Mouse (Mus musculus) liver, embryonic 11.5 days (tissue): Measurements from ENCODE around the gene Pofut1. TPM values are rescaled to one million over a fixed set of nuclear protein-coding genes. Genes with fewer than 3 reads are reported as not detected.
"Not testable (repeated sequence)": the region's sequence is repeated elsewhere in the genome, so short reads cannot be mapped to it uniquely, and the experiment has no call there.

ENCODE experiments used
- ATAC-seq: fragments of 200-750 bp; cut with Nextera tagmentation; replicated peaks from 2 replicates; pipeline ENCODE4 v1.8.0; 2017; ENCODE audit warnings: moderate number of reproducible peaks, mild to moderate bottlenecking, moderate TSS enrichment, moderate library complexity; ENCODE audit not compliant: low FRiP score
- DNase-seq: peaks from one replicate; pipeline ENCODE4 v3.0.0-alpha.2; 2017; ENCODE audit warnings: low spot score
- H3K27ac ChIP-seq: fragments of 300-500 bp; sonication (generic); 2 replicates; pipeline ENCODE4 v1.5.1; 2014; ENCODE audit warnings: mild to moderate bottlenecking, low read depth, low read length, control low read depth
- H3K27me3 ChIP-seq: fragments of 300-500 bp; sonication (generic); replicated peaks from 2 replicates; pipeline ENCODE4 v1.6.1; 2014; ENCODE audit warnings: low read length, mixed read lengths; ENCODE audit not compliant: control insufficient read depth, insufficient read depth
- H3K36me3 ChIP-seq: fragments of 300-500 bp; sonication (generic); 2 replicates; pipeline ENCODE4 v1.6.1; 2014; ENCODE audit warnings: mild to moderate bottlenecking, low read length, moderate library complexity, mixed read lengths; ENCODE audit not compliant: control insufficient read depth, insufficient read depth
- H3K4me1 ChIP-seq: fragments of 300-500 bp; sonication (generic); replicated peaks from 2 replicates; pipeline ENCODE4 v1.6.1; 2014; ENCODE audit warnings: low read length, mixed read lengths; ENCODE audit not compliant: control insufficient read depth, insufficient read depth
- H3K4me2 ChIP-seq: fragments of 300-500 bp; sonication (generic); 2 replicates; pipeline ENCODE4 v1.6.1; 2014; ENCODE audit warnings: mild to moderate bottlenecking, control low read depth, moderate library complexity
- H3K4me3 ChIP-seq: fragments of 300-500 bp; sonication (generic); 2 replicates; pipeline ENCODE4 v1.5.1; 2014; ENCODE audit warnings: low read depth, low read length, control low read depth
- H3K9ac ChIP-seq: fragments of 300-500 bp; sonication (generic); 2 replicates; pipeline ENCODE4 v1.6.1; 2014; ENCODE audit warnings: low read depth, low read length, control low read depth
- H3K9me3 ChIP-seq: fragments of 300-500 bp; sonication (generic); 2 replicates; pipeline ENCODE4 v1.6.1; 2016; ENCODE audit warnings: low read length, inconsistent platforms, mixed read lengths; ENCODE audit not compliant: control insufficient read depth
- WGBS: fragments of 180-500 bp; shearing (Covaris S2); extraction: QIAGEN DNeasy Blood & Tissue Kit; methylation state at CpG from one replicate; pipeline ENCODE4 v1.1.7; 2014; 5-methylcytosine and 5-hydroxymethylcytosine counted together
- polyA plus RNA-seq: library from polyadenylated mRNA; unstranded; fragments of >200 nt; fragmentation: Nextera tagmentation; extraction: Ambion mirVana; gene quantifications from 2 replicates; pipeline ENCODE4 v1.2.1, GENCODE M21; 2014

Gene Pofut1
- polyA plus RNA-seq, 1 experiment from 2014 or later = 8.0 TPM

DNA sequence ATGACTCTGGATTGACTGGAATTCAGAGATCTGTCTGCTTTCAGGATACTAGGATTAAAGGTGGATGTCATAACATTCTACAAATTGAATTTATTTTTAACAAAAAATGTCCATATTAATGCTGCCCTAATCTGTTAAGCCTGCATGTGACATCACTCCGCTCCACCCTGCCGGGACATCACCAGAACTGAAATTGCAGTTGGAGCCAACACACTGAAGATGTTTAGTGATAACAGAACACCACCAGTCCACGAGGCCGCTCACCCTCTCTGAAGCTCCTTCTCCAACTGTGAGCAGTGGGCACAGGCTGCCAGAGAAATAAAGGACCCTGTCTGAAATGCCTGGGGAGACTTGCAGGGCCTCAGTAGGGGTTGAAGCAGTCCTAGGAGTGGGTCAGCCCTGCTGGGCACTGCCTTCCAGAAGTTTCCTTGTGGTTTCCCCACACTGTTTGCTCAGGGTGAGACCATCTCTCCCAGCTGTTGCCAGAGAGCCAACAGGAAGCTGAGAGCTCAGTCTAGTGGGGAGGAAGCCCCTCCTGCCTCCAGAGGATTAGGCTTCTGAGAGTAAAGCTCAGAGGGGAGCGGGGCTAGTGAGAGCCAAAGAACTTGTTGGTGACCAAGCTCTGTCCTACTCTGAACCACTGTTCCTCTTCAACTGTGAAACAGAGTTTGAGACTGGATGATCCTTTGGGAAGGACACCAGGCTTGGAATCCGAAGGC lies 33.0 kb downstream of the Pofut1 start:
- not testable (repeated sequence) for DNase-seq, H3K9me3 ChIP-seq, H3K4me3 ChIP-seq, H3K27me3 ChIP-seq, H3K4me2 ChIP-seq, H3K27ac ChIP-seq, H3K36me3 ChIP-seq, H3K9ac ChIP-seq
- 56% methylated on average over 6 of the region's 6 CpGs for WGBS
- H3K4me1 ChIP-seq = peaks cover 18% of the 10 kb centered on the region
- peak; percentile 53 for ATAC-seq

DNA sequence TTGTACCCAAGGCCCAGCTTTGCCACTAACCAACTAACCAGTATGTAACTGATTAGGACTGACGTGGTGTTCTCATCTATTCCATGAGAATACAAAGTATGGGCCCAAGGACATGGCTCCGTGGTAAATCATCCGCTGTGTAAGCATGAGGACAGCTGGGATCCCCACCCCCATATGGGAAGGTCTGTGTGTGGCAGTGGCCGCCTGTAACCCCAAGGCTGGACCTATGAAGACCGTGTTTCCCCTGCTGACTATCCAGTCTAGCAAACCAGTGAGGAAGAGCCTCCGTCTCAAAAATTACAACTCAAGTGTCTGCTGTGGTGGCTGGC lies 33.5 kb downstream of the Pofut1 start:
- 69% methylated on average over 6 of the region's 6 CpGs for WGBS
- DNase-seq (no peak), ATAC-seq (no peak)
- Histone ChIP-seq H3K4me2 (no peak overlapping the region), H3K27ac (no peak overlapping the region; the same call in 1 of the 2 replicates), H3K9ac (no peak overlapping the region), H3K4me1 (peaks cover 14% of the 10 kb centered on the region), H3K27me3 (no peaks in the 10 kb centered on the region), H3K36me3 (no peaks in the 10 kb centered on the region), H3K4me3 (no peak overlapping the region), H3K9me3 (no peaks in the 10 kb centered on the region)

DNA sequence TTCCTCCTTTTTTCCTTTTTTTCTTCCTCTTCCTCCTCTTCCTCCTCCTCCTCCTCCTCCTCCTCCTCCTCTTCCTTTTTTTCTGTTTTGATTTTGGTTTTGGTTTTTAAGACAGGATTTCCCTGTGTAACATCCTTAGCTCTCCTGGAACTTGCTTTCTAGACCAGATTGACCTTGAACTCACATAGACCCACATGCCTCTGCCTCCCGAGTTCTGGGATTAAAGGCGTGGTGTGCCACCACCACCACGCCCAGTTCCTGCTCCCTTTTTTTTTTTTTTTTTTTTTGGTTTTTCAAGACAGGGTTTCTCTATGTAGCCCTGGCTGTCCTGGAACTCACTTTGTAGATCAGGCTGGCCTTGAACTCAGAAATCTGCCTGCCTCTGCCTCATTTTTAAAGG lies 34.2 kb downstream of the Pofut1 start:
- not testable (repeated sequence) for DNase-seq, H3K27me3 ChIP-seq, ATAC-seq, H3K36me3 ChIP-seq, H3K27ac ChIP-seq, H3K9ac ChIP-seq, H3K4me3 ChIP-seq, H3K4me2 ChIP-seq, H3K9me3 ChIP-seq
- WGBS = 48% methylated on average over 3 of the region's 3 CpGs
- peaks cover 12% of the 10 kb centered on the region for H3K4me1 ChIP-seq

DNA sequence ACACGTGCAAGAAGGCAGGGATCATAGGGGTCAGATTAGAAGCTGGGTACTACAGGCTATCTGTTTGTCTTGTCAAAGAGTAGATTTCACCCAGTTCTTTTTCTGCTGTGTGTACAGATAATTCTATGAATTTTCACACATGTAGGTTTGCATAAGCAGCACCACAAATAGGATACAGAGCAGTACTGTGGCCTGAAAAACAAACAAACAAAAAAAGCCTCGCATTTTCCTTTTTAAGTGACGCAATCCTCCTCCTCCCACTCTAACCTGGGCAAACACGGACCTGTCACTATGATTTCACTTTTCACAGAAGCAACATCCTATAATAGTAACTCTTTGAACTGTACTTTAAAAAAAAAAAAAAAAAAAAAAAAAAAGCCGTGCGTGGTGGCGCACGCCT lies 35.1 kb downstream of the Pofut1 start:
- Histone ChIP-seq H3K4me3 (no peak overlapping the region), H3K27ac (no peak overlapping the region), H3K27me3 (no peaks in the 10 kb centered on the region), H3K4me1 (peaks cover 12% of the 10 kb centered on the region), H3K36me3 (no peaks in the 10 kb centered on the region), H3K4me2 (no peak overlapping the region), H3K9ac (no peak overlapping the region), H3K9me3 (no peaks in the 10 kb centered on the region)
- ATAC-seq = no peak
- DNase-seq = no peak
- 84% methylated on average over 8 of the region's 8 CpGs for WGBS

DNA sequence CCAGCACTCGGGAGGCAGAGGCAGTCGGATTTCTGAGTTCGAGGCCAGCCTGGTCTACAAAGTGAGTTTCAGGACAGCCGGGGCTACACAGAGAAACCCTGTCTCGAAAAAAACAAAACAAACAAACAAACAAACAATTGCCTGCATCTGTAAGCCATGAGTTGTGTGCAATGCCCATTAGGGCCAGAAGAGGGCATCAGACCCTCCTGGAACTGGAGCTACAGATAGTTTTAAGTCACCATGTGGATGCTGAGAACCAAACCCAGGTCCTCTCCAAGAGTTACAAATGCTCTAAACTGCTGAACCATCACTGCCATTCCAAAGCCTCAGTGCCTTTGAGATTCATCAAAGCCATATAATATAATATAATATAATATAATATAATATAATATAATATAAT lies 35.5 kb downstream of the Pofut1 start:
- H3K36me3 ChIP-seq, H3K27me3 ChIP-seq, DNase-seq, H3K9me3 ChIP-seq, H3K9ac ChIP-seq, H3K27ac ChIP-seq, ATAC-seq, H3K4me3 ChIP-seq, H3K4me2 ChIP-seq: not testable (repeated sequence)
- H3K4me1 ChIP-seq = peaks cover 12% of the 10 kb centered on the region
- WGBS = 87% methylated on average over 5 of the region's 5 CpGs

DNA sequence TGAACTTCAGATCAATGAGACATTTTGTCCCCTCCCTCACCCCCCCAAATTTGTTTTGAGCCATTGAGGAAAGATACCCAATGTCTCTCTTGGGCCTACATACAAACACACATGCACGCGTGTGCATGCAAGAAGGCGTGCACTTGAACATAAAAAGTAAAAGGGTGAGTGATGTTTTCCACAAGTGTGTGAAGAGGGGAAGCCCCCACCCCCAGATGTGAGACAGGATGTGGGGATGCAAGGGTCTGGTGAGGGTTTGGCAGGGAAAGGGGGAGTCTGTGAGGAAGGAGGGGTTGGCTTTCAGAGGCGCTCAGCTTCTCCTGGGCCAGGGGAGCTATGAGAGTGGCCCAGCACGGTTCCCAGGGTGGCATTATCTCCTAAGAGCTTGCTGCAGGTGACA lies 37.0 kb downstream of the Pofut1 start:
- H3K9me3 ChIP-seq = no peaks in the 10 kb centered on the region
- no peak overlapping the region for H3K4me2 ChIP-seq
- H3K4me3 ChIP-seq = no peak overlapping the region
- H3K4me1 ChIP-seq = peaks cover 10% of the 10 kb centered on the region
- ATAC-seq (no peak), DNase-seq (no peak)
- H3K27ac ChIP-seq = no peak overlapping the region
- WGBS = 82% methylated on average over 5 of the region's 5 CpGs
- H3K27me3 ChIP-seq = no peaks in the 10 kb centered on the region
- no peak overlapping the region for H3K9ac ChIP-seq
- H3K36me3 ChIP-seq = no peaks in the 10 kb centered on the region

DNA sequence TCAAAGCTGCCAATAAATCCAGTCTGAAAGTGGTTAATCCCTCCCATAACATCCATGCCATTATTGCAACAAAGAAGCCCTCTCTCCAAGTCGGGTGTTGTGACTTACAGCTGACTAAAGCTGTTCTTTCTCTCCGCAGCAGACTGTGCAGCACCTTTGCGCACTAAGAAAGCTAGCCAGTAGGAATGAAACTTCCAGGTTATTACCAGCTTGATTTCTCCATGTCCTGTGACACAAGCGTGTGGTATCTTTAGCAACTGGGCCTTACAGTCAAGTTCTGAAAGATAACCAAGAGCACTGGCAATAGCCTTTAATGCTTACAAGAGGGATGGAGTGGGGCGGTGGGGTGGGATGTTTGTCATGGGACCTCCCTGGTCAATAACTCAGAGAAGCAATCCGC lies 42.6 kb downstream of the Pofut1 start:
- Histone ChIP-seq H3K4me3 (no peak overlapping the region), H3K4me2 (no peak overlapping the region), H3K9ac (no peak overlapping the region), H3K4me1 (no peaks in the 10 kb centered on the region), H3K36me3 (no peaks in the 10 kb centered on the region), H3K27ac (no peak overlapping the region), H3K27me3 (no peaks in the 10 kb centered on the region), H3K9me3 (no peaks in the 10 kb centered on the region)
- no peak for DNase-seq
- no peak for ATAC-seq
- 83% methylated on average over 6 of the region's 6 CpGs for WGBS

DNA sequence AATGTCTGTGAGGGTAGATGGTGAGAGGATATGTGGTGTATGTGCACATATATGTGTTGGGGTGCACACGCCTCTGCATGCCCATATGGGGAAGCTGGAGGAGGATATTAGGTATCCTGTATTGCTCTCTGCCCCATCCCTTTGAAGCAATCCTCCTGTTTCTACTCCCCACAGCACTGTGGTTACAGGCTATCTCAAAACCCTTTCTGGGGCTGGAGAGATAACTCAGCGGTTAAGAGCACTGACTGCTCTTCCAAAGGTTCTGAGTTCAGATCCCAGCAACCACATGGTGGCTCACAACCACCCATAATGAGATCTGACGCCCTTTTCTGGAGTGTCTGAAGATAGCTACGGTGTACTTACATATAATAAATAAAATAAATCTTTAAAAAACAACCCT lies 45.2 kb downstream of the Pofut1 start:
- H3K27ac ChIP-seq = no peak overlapping the region
- DNase-seq = no peak

DNA sequence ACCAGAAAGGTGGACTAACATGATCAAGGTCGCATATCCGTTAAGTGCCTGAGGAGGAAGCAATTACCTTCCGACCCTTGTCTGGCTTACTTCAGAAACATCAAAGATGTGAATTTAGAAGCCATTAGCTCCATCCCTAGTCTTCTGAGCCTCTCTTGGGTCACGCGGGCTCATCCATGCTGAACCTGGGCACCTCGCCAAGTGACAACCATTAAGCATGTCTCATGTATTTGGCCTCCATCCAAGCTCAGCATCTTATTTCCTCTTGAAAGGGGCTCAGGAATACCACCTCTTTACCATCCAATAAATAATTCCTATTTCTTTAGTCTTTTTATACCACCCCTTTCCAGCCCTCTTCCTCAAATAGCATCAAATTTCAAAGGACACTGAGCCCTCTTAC lies 46.5 kb downstream of the Pofut1 start:
- Histone ChIP-seq H3K4me1 (peaks cover 4% of the 10 kb centered on the region; the same call in 1 of the 2 replicates), H3K9me3 (no peaks in the 10 kb centered on the region), H3K36me3 (no peaks in the 10 kb centered on the region), H3K4me3 (no peak overlapping the region), H3K27me3 (no peaks in the 10 kb centered on the region), H3K4me2 (no peak overlapping the region), H3K27ac (no peak overlapping the region), H3K9ac (no peak overlapping the region)
- no peak for DNase-seq
- ATAC-seq = no peak
- WGBS = 75% methylated on average over 6 of the region's 6 CpGs

More for the DNA sequence above, 45.2 kb downstream of the Pofut1 start:
- Histone ChIP-seq H3K4me1 (no peaks in the 10 kb centered on the region), H3K9me3 (no peaks in the 10 kb centered on the region), H3K27me3 (no peaks in the 10 kb centered on the region), H3K4me2 (no peak overlapping the region), H3K36me3 (no peaks in the 10 kb centered on the region), H3K4me3 (no peak overlapping the region), H3K9ac (no peak overlapping the region)
- ATAC-seq = no peak
- WGBS = 57% methylated on average over 4 of the region's 4 CpGs
